Mouse (Mus musculus) heart, adult 11 months (tissue): ENCODE data around the gene Trpm1.
A peak's percentile ranks its signal among the peaks of the same experiment; 100 is the strongest.

Experiments used
- DNase-seq: peaks from one replicate; pipeline ENCODE4 v3.0.0; 2022

Trpm1 gene

DNA sequence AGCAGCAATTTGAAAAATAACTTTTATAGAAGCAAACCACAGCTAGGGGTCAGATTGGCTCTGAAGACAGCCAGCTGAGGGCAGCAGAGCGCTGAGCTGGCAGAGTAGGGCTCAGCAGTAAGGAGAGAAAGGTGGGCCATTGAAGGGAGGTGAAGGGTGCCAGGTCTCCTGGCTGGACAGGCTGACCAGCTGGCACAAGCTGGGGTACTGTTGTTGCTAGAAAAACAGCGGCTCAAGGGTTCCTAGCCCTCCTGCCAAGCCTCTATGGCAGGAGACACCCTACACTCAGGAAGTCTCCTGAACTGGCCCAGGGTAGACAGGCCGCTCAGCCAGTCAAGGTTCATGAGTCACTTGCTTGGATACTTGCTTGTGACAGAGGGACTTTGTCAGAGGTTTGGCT is 11.4 kb downstream of the Trpm1 start:
- DNase-seq, result peak; percentile 95

GRCm38 (mm10) chr7:64166025-64166424 is 12.4 kb downstream of the Trpm1 start:
- DNase-seq, result peak; percentile 84

DNA sequence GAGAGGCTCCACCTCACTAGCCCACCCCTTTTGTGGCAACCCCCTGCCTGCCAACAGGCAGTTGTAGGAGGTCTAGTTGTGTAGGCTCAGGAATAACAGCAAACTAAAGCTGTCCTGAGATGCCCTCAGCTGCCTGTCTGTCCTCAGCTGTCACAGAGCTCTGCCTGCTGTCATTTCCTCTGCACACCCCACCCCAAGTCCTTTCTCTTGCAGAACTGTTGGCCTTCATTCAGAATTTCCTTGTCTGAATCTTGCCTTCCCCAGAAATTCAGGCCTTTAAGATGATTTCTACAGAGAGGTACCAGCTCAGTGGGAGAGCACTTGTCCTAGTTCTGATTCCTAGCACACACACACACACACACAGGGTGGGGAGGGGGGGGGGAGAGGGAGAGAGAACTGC is 13.1 kb downstream of the Trpm1 start:
- peak; percentile 94 for DNase-seq

- DNase-seq, result peak; percentile 96
These were observed 25.7 kb downstream of the Trpm1 start for GRCm38 (mm10) chr7:64179310-64179709.

GRCm38 (mm10) chr7:64185203-64185931 is 31.7 kb downstream of the Trpm1 start:
- peak; percentile 84 for DNase-seq

- peak; percentile 23 for DNase-seq
These were observed 32.3 kb downstream of the Trpm1 start for GRCm38 (mm10) chr7:64185932-64186312.

GRCm38 (mm10) chr7:64192261-64192943 is 38.8 kb downstream of the Trpm1 start:
- DNase-seq, result peak; percentile 97

- DNase-seq, result no peak
These were observed 39.8 kb downstream of the Trpm1 start for GRCm38 (mm10) chr7:64193476-64193875.

DNA sequence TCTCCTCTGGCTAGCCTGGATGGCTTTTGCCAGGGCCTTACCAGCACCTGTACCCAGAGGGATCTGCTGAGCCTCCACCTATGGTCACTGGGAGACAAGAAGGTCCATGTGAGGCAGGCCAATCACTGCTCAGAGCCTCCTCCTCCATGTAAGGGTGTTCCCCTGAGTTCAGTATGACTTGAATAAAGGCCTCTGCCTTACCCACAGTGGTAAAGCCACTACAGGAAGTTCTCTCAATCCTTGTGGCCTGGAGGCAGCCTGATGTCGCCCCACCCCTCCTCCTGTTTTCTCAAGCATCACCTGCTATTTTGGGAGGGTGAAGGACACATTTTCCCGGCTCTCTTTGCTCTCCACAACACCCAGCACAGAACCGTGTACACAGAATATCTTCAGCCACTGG is 42.5 kb downstream of the Trpm1 start:
- peak; percentile 61 for DNase-seq

DNA sequence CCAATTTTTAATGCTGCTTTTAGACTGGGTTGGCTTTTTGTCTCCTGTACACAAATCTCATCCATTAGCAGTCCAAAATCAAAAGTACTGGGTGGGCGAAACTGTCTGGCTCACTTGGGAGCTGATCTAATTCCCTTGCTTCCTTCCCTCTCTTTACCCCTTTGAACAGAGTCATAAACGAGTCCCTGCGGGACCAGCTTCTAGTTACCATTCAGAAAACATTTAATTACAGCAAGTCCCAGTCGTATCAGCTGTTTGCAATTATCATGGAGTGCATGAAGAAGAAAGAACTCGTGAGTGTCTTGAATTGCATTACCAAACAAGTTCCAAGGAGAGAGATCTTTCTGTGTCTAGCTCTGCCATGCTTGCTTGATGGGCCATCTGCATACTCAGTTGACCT is 55.1 kb downstream of the Trpm1 start:
- no peak for DNase-seq

DNA sequence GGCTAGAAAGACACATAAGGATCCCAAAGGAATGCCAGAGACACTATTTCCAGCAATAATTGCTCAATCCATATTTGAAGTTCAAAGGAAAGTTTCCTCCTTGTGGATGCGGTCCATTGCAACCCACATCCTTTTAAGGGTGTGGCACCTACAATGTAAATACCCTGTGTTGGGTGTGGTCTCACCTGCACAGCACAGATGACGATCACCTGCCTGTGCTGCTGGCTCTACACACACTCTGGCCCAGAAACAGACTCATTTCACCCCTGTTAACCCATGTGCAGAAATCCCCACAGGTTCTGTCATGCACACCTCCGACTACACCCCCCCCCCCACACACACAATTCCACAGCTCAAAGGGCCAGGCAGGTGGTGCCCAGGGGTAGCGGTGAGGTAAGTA is 59.2 kb downstream of the Trpm1 start:
- DNase-seq, result no peak

DNA sequence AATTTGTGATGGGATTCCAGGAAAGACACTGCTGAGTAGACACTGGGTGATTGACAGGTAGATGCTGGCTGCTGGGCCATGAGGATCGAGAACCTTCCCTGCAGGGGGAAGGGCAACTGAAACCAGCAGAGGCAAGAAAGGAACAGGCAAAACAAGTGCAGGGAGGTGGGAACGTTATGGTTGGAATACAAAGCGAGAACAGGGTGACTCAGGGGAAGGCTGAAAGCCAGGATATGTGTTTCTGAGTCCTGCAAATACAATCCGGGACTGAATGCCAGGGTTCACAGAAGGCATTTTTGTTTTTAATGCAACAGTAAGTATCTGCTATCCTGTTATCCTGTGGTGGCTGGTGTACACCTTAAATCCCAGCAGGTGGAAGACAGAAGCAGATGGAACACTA is 60.4 kb downstream of the Trpm1 start:
- no peak for DNase-seq

DNA sequence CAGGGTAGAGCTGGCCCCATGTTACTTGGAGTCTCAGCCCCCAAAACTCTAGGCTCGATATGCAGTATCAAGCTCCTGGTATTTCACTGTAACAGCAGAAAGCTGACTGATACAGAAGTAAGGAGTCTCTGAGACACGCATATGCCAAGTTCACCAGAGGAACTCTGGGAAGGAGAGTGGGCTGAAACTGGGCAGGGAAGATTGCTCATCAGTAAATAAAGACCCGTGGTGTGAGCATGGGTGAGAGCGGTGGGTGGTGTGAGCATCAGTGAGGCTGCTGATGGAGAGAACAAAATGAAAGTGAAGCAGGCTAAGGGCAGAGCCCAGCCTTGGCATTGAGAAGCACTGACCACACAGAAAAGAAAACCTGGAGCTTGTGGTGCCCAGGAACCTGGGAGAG is 62.0 kb downstream of the Trpm1 start:
- DNase-seq, result no peak

- no peak for DNase-seq
These were observed 63.8 kb downstream of the Trpm1 start for GRCm38 (mm10) chr7:64217428-64217827.

- DNase-seq, result no peak
These were observed 66.1 kb downstream of the Trpm1 start for GRCm38 (mm10) chr7:64219765-64220164.

DNA sequence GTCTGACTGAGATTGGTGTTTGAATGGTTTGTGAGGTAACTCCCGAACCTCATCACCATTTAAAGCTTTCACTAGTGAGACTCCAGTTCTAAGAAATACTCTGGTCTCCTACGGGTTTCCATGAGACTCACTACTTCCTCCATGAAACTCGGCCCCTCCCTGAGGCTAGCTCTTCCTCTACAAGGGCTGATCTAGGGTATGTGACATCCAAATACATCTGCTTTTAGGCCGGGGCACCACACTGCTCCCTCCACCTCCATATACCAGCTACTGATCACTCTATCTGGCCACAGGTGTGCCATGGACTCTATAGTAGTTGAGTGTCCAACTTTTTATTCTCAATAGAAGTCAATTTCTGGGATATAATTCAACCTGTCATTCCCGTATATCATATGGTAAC is 69.6 kb downstream of the Trpm1 start:
- peak; percentile 82 for DNase-seq

DNA sequence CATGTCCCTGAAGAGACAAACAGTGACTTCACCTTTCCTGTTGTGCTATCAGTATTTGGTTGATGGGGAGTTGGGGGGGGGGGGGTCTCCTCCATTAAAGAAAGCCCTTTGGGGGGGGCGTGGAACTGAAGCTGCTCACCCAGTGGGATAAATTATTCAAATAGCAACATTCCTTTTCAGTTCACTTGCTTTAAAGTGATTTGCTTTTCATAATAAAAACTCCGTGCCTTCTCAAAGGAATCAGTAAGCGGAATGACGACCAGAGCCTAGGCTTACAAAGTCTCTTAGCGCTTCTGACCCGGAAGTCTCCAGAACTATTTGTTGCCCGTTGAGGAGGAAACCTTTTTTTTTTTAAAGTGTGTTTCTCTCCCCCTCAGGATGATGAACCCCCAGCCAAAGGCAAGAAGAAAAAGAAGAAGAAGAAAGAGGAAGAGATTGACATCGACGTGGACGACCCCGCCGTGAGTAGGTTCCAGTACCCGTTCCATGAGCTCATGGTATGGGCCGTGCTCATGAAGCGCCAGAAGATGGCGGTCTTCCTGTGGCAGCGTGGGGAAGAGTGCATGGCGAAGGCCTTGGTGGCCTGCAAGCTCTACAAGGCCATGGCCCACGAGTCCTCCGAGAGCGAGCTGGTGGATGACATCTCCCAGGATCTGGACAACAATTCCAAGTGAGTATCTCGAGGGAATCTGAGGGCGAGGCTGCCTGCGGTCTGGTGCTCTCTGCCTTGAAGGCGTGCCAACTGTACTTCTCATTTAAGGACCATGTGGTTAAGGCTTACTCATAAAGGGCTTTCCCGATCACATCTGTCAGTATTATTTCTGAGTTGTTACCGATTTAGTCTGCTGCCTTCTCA is 72.9 kb downstream of the Trpm1 start:
- peak; percentile 88 for DNase-seq

DNA sequence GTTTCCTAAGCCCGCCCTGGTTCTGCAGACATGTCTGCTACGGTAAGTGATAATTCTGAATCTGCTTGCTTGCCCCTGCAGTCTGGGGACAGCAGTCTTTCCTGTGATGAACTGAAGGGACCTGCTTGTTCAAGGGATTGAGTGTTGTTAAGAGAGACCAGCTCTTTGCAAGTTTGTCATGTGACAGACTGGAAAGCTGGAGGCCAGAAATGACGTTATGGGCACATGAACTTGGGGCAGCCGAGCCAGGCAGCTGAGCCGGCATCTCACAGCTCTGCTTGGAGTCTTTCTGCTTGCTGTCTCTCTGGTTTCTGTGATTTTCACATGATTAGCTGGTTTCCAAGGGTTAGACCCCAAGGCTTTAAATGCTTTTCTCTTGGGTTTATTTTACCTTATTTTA is 74.0 kb downstream of the Trpm1 start:
- DNase-seq, result no peak

GRCm38 (mm10) chr7:64228300-64228699 is 74.7 kb downstream of the Trpm1 start:
- peak; percentile 24 for DNase-seq

- peak; percentile 80 for DNase-seq
These were observed 76.3 kb downstream of the Trpm1 start for GRCm38 (mm10) chr7:64229911-64230310.

DNA sequence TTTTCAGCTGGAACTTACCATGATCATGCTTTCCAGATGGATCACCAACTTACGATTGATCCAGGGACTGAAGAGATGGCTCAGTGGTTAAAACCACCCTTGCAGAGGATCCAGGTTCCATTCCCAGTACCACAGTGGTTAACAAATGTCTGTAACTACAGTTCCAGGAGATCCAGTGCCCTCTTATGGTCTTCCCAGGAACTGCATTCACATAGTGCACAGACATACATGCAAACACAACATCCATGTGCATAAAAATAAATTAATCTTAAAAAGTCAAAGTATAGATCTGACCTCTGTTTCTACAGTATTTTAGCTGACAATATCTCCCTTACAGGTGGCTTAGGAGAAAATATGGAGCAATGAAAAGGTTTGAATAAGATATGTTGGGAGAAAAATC is 77.4 kb downstream of the Trpm1 start:
- DNase-seq, result no peak

- DNase-seq, result no peak
These were observed 78.4 kb downstream of the Trpm1 start for GRCm38 (mm10) chr7:64231996-64232395.

DNA sequence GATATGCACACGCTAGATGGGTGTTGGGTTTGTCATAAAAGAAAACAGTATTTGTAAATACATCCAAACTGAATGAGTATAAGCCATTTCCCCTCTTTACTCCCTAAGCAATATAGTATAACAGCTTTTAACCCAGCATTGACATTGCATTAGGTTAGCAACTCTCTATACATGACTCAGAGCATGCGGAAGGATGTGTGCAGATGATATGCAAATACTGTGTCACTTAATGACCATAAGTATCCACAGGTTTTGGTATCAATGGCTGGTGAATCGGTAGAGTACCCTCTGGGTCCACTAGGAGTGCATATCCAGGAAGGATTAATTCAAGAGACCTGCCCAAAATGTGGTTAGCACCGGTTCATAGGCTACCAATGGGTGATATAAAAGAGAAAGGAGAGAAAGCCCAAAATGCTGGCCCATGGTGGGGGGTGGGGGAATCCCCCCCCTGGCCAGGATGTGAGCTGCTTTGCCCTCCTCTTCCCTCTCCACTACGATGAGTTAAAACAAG is 80.7 kb downstream of the Trpm1 start:
- peak; percentile 13 for DNase-seq
